In genomic region chr2:157556074-157556698, GRCm38 (mm10) we compare ENCODE assay signal across 13 mouse cellular contexts. TPM values are rescaled to one million over a fixed set of nuclear protein-coding genes. Genes with fewer than 3 reads are reported as not detected.
DNase-seq lines count a peak whose midpoint lies in the region; ATAC-seq lines count a peak whose summit lies in the region.
"Had no signal": no experiment of that assay in that cellular context is flagged by ENCODE, and none has a peak within 500 bp of the region (broad histone marks: within the 10 kb centered on the region; RNA-seq: fewer than 3 reads in every experiment).

No protein-coding gene starts in this region.

- peaks cover 30% of the 10 kb centered on the region for H3K36me3 ChIP-seq in intestine, embryonic 14.5 days (ENCODE audit: control insufficient read depth, insufficient read depth, low read length)
- H3K36me3 ChIP-seq in lung, embryonic 16.5 days (ENCODE audit: control insufficient read depth, insufficient read depth, low read length), result peaks cover 23% of the 10 kb centered on the region

- H3K27ac ChIP-seq in intestine, embryonic 14.5 days (ENCODE audit: low read depth), result peak overlapping the region; percentile 47; the same call in 1 of the 2 replicates
- peak overlapping the region; percentile 80 for H3K27ac ChIP-seq in lung, embryonic 16.5 days (ENCODE audit: low read length)
- H3K27ac ChIP-seq: neural tube, embryonic 15.5 days had no signal

- WGBS in intestine, embryonic 14.5 days, result 41% methylated on average over 5 of the region's 5 CpGs
- 36% methylated on average over 5 of the region's 5 CpGs for WGBS in lung, embryonic 16.5 days

- H3K9me3 ChIP-seq in intestine, embryonic 14.5 days (ENCODE audit: control insufficient read depth, low read length), result peaks cover 30% of the 10 kb centered on the region
- peaks cover 28% of the 10 kb centered on the region for H3K9me3 ChIP-seq in lung, embryonic 16.5 days (ENCODE audit: control insufficient read depth, low read length)

- H3K4me1 ChIP-seq in intestine, embryonic 14.5 days (replicated peaks; ENCODE audit: control insufficient read depth, insufficient read depth, low read length), result peaks cover 6% of the 10 kb centered on the region
- H3K4me1 ChIP-seq in lung, embryonic 16.5 days (replicated peaks; ENCODE audit: control insufficient read depth, insufficient read depth, low read length), result peaks cover 21% of the 10 kb centered on the region

- no peaks in the 10 kb centered on the region for H3K27me3 ChIP-seq in intestine, embryonic 14.5 days (replicated peaks; ENCODE audit: control insufficient read depth, insufficient read depth, low read length)
- H3K27me3 ChIP-seq in lung, embryonic 16.5 days (ENCODE audit: control insufficient read depth, insufficient read depth, low read depth, low read length), result no peaks in the 10 kb centered on the region
- H3K27me3 ChIP-seq: neural tube, embryonic 15.5 days had no signal

- no peak overlapping the region for H3K9ac ChIP-seq in intestine, embryonic 14.5 days (ENCODE audit: low read length)
- H3K9ac ChIP-seq in lung, embryonic 16.5 days (ENCODE audit: low read length), result no peak overlapping the region
- H3K9ac ChIP-seq: neural tube, embryonic 15.5 days had no signal

- DNase-seq in gastrocnemius, adult 18-20 months (ENCODE audit: low spot score), result peak; percentile 36
- DNase-seq in gastrocnemius, postnatal 36 days, result no peak
- DNase-seq in adipocyte (ENCODE audit: low spot score), result peak; percentile 40
- DNase-seq in intestine, embryonic 14.5 days (ENCODE audit: low spot score), result no peak
- DNase-seq in layer of hippocampus, postnatal 36 days, result no peak
- DNase-seq in right cerebral cortex, postnatal 14 days, result no peak
- DNase-seq: adrenal gland, postnatal 25 days; kidney, postnatal 4 days; thymus, postnatal 14 days had no signal

- H3K4me3 ChIP-seq in intestine, embryonic 14.5 days (ENCODE audit: low read depth, low read length), result no peak overlapping the region
- H3K4me3 ChIP-seq in lung, embryonic 16.5 days (ENCODE audit: low read length), result no peak overlapping the region
- H3K4me3 ChIP-seq: neural tube, embryonic 15.5 days had no signal

- H3K4me2 ChIP-seq in intestine, embryonic 14.5 days (ENCODE audit: low read length), result no peak overlapping the region
- H3K4me2 ChIP-seq in lung, embryonic 16.5 days (ENCODE audit: low read depth, low read length), result no peak overlapping the region
- H3K4me2 ChIP-seq: neural tube, embryonic 15.5 days had no signal

- intact Hi-C loops in gastrocnemius, postnatal 36 days (cut with DNase I), result no loop called here

- ATAC-seq in intestine, embryonic 14.5 days (replicated peaks; ENCODE audit: low FRiP score, low TSS enrichment, low read depth), result no peak
- ATAC-seq in lung, embryonic 16.5 days (ENCODE audit: low read depth), result peak; percentile 42
- ATAC-seq in monocyte, adult 5-6 weeks (replicated peaks; ENCODE audit: insufficient number of reproducible peaks, low FRiP score, low TSS enrichment, poor library complexity, severe bottlenecking), result no peak
- ATAC-seq: forebrain, embryonic 14.5 days had no signal

RNA-seq across cellular contexts. Expression of gene Nnat, which starts 3.7 kb away (rescaled TPM):
- 10 to 100 TPM in 1 of 2 experiments, 1 to 10 TPM in 1; 1.6 to 16.4 TPM for total RNA-seq in gastrocnemius, adult 18-20 months (2021)
- total RNA-seq in gastrocnemius, postnatal 36 days (2021), result 1 to 10 TPM in 1 of 2 experiments, under 1 TPM in 1; 0.84 to 1.9 TPM
- polyA plus RNA-seq in intestine, embryonic 14.5 days (2014; fragmentation: Nextera tagmentation; extraction: Ambion mirVana), result 410 and 452 TPM in 2 replicates
- 614 and 619 TPM in 2 replicates for polyA plus RNA-seq in lung, embryonic 16.5 days (2015; fragmentation: Nextera tagmentation; extraction: Ambion mirVana)
- total RNA-seq in monocyte, adult 5-6 weeks (2017), result 0.85 to 2.6 TPM in 2 of 3 replicates, not detected in the other
- total RNA-seq in layer of hippocampus, postnatal 36 days (2021), result 100 to 1,000 TPM; 539 to 601 TPM

RNA-seq across cellular contexts. Expression of gene Blcap, which starts 14.9 kb away (rescaled TPM):
- 10 to 100 TPM; 28.0 to 36.7 TPM for total RNA-seq in gastrocnemius, adult 18-20 months (2021)
- 10 to 100 TPM; 25.4 to 25.6 TPM for total RNA-seq in gastrocnemius, postnatal 36 days (2021)
- polyA plus RNA-seq in intestine, embryonic 14.5 days (2014; fragmentation: Nextera tagmentation; extraction: Ambion mirVana), result 51.9 and 53.7 TPM in 2 replicates
- 52.8 and 56.2 TPM in 2 replicates for polyA plus RNA-seq in lung, embryonic 16.5 days (2015; fragmentation: Nextera tagmentation; extraction: Ambion mirVana)
- 8.2 to 31.0 TPM (median 23.0 TPM) in 3 replicates for total RNA-seq in monocyte, adult 5-6 weeks (2017)
- total RNA-seq in layer of hippocampus, postnatal 36 days (2021), result 100 to 1,000 TPM; 117 to 137 TPM

Comparison
In these comparisons a context has a peak if more than half of its experiments do, and no peak if none do; other contexts are left out.
1. DNase-seq: peak in gastrocnemius, adult 18-20 months (single experiment) and adipocyte (single experiment); none in gastrocnemius, postnatal 36 days (0 of 2), intestine, embryonic 14.5 days (single experiment), layer of hippocampus, postnatal 36 days (0 of 2) and right cerebral cortex, postnatal 14 days (single experiment).
2. RNA of gene Nnat, which starts 3.7 kb away (total RNA-seq): 539 to 601 TPM in layer of hippocampus, postnatal 36 days; 1.6 to 16.4 TPM in gastrocnemius, adult 18-20 months, 0.85 to 2.6 TPM in monocyte, adult 5-6 weeks and 0.84 to 1.9 TPM in gastrocnemius, postnatal 36 days; every median in the first group is over 10 times any median in the second.